Mouse (Mus musculus): ENCODE data around the gene Tsx. TPM values are rescaled to one million over a fixed set of nuclear protein-coding genes. Genes with fewer than 3 reads are reported as not detected.

Tsx gene
- total and polyA plus RNA-seq, 3 experiments, result not detected

DNA sequence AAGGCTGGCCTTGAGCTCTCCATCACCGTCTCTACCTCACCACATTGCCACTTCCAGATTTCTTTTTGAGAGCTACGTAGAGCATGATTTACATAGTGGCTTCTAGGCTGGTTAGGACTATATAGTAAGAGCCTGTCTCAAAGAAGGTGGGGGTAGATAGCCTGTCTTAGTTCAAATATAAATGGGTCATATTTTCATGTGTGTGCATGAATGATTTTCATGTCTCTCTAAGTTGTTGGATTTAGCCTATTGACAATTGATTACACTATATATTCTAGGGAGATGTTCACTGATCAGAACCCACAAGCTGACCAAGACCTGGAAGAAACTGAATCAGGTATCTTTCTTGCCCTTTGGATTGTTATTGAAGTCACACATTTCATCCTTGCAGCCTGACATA, 7.4 kb downstream of the Tsx start, which contains the start of gene Gm26992:
TSS of gene Gm26992 (plus strand) at position 301 of the 400 bp plus-strand sequence.
- Histone ChIP-seq H3K27me3 (replicated peaks) (no peaks in the 10 kb centered on the region), H3K9me3 (replicated peaks; ENCODE audit: low read length) (no peaks in the 10 kb centered on the region), H3K4me2 (ENCODE audit: insufficient read depth, low read depth, poor library complexity, severe bottlenecking) (no peak within 1 kb of the TSS), H3K79me2 (replicated peaks; ENCODE audit: control insufficient read depth, extremely low read depth, insufficient read depth, poor library complexity, severe bottlenecking) (no peaks in the 10 kb centered on the region), H3K4me1 (ENCODE audit: control insufficient read depth in 1 of 2, insufficient read depth in 2 of 2) (no peaks in the 10 kb centered on the region), H3K27ac (ENCODE audit: insufficient read depth, low read depth) (no peak within 1 kb of the TSS), H3K9ac (ENCODE audit: insufficient read depth, low read depth) (no peak within 1 kb of the TSS), H3K36me3 (replicated peaks in 1 of 2; ENCODE audit: control insufficient read depth in 1 of 2, insufficient read depth in 1 of 2, low read length in 1 of 2) (no peaks in the 10 kb centered on the region), H3K4me3 (replicated peaks in 1 of 3; ENCODE audit: low read depth in 2 of 3, low read length in 2 of 3, poor library complexity in 1 of 3) (no peak within 1 kb of the TSS)
- in situ Hi-C loops (cut with MboI; ENCODE audit: low pct_ligation_motif_present, low pct_unique_long_range_greater_than_20kb, low sequenced_read_pairs), result no loop called here
- TF ChIP-seq USF2 (conservative IDR thresholded peaks at IDR 0.05; ENCODE audit: low read depth, low read length) (no peak), KAT2A (IDR thresholded peaks at IDR 0.05; ENCODE audit: insufficient replicate concordance, low read length) (no peak), HCFC1 (IDR thresholded peaks at IDR 0.05; ENCODE audit: low read depth, low read length) (no peak), RCOR1 (conservative IDR thresholded peaks at IDR 0.05; ENCODE audit: low read depth, low read length) (no peak), TCF12 (IDR thresholded peaks at IDR 0.05; ENCODE audit: low read depth, low read length) (no peak), UBTF (IDR thresholded peaks at IDR 0.05; ENCODE audit: low read depth, low read length) (no peak)
- dilution Hi-C loops (cut with MboI; ENCODE audit: extremely low pct_ligation_motif_present, extremely low pct_unique_long_range_greater_than_20kb, low sequenced_read_pairs), result no loop called here
- DNase-seq (ENCODE audit: extremely low read depth), result no peak

DNA sequence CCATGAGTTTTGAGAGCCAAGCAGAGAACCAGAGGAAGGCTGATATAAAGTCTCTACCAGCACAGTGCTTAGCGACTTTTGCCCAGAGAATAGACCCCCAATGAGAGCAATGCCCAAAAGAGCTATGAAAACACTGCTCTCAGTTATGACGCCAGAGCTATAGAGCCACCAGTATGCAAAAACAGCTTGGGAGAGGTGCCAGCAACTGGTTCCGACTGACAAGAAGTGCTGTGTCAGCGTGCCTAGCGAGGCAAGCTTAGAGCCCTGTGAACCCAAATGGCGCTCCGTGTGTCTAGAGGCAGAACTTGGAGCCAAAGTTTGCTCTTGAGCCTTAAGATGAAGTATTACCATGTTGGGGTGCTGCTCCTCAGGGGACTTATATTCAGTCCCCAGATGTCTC, 13.4 kb downstream of the Tsx start:
- Histone ChIP-seq H3K79me2 (replicated peaks; ENCODE audit: control insufficient read depth, extremely low read depth, insufficient read depth, poor library complexity, severe bottlenecking) (no peaks in the 10 kb centered on the region), H3K9me3 (replicated peaks; ENCODE audit: low read length) (no peaks in the 10 kb centered on the region), H3K27me3 (replicated peaks) (no peaks in the 10 kb centered on the region), H3K9ac (ENCODE audit: insufficient read depth, low read depth) (no peak overlapping the region), H3K4me2 (ENCODE audit: insufficient read depth, low read depth, poor library complexity, severe bottlenecking) (no peak overlapping the region), H3K4me1 (ENCODE audit: control insufficient read depth in 1 of 2, insufficient read depth in 2 of 2) (no peaks in the 10 kb centered on the region), H3K27ac (ENCODE audit: insufficient read depth, low read depth) (no peak overlapping the region), H3K36me3 (replicated peaks in 1 of 2; ENCODE audit: control insufficient read depth in 1 of 2, insufficient read depth in 1 of 2, low read length in 1 of 2) (no peaks in the 10 kb centered on the region), H3K4me3 (replicated peaks in 1 of 3; ENCODE audit: low read depth in 2 of 3, low read length in 2 of 3, poor library complexity in 1 of 3) (no peak overlapping the region)
- dilution Hi-C loops (cut with MboI; ENCODE audit: extremely low pct_ligation_motif_present, extremely low pct_unique_long_range_greater_than_20kb, low sequenced_read_pairs) (no loop called here), in situ Hi-C loops (cut with MboI; ENCODE audit: low pct_ligation_motif_present, low pct_unique_long_range_greater_than_20kb, low sequenced_read_pairs) (loop anchor here (25.0 kb wide), 1 partner anchor 165 kb away; no protein-coding TSS in a partner anchor)
- no peak for DNase-seq (ENCODE audit: extremely low read depth)
- TF ChIP-seq RAD21 (IDR thresholded peaks at IDR 0.05; ENCODE audit: low read depth, low read length) (no peak), MEF2A (IDR thresholded peaks at IDR 0.05; ENCODE audit: borderline replicate concordance, low read depth, low read length) (no peak), PAX5 (IDR thresholded peaks at IDR 0.05; ENCODE audit: low read length) (no peak), HCFC1 (IDR thresholded peaks at IDR 0.05; ENCODE audit: low read depth, low read length) (no peak), MAZ (IDR thresholded peaks at IDR 0.05; ENCODE audit: low read depth, low read length) (no peak), POLR2AphosphoS2 (IDR thresholded peaks at IDR 0.05; ENCODE audit: low read depth, low read length) (no peak), ZKSCAN1 (IDR thresholded peaks at IDR 0.05; ENCODE audit: borderline replicate concordance, low read depth, low read length) (no peak), CHD1 (IDR thresholded peaks at IDR 0.05; ENCODE audit: low read depth, low read length) (no peak), NELFE (IDR thresholded peaks at IDR 0.05; ENCODE audit: low read depth, low read length) (no peak), UBTF (IDR thresholded peaks at IDR 0.05; ENCODE audit: low read depth, low read length) (no peak), EP300 (IDR thresholded peaks at IDR 0.05; ENCODE audit: low read length) (no peak), ZC3H11A (IDR thresholded peaks at IDR 0.05; ENCODE audit: low read depth, low read length) (no peak), SMC3 (IDR thresholded peaks at IDR 0.05; ENCODE audit: low read depth, low read length) (no peak), ELF1 (IDR thresholded peaks at IDR 0.05; ENCODE audit: low read depth, low read length) (no peak), CHD2 (IDR thresholded peaks at IDR 0.05; ENCODE audit: low read length) (no peak), BHLHE40 (IDR thresholded peaks at IDR 0.05; ENCODE audit: low read depth, low read length) (no peak)
